Mouse (Mus musculus): ENCODE results near the gene Spsb3. TPM values are rescaled to one million over a fixed set of nuclear protein-coding genes. Genes with fewer than 3 reads are reported as not detected.
A peak's percentile ranks its signal among the peaks of the same experiment; 100 is the strongest.

Gene Spsb3
- total and polyA plus RNA-seq, 3 experiments = 30.4 to 47.0 (median 33.8) TPM

DNA sequence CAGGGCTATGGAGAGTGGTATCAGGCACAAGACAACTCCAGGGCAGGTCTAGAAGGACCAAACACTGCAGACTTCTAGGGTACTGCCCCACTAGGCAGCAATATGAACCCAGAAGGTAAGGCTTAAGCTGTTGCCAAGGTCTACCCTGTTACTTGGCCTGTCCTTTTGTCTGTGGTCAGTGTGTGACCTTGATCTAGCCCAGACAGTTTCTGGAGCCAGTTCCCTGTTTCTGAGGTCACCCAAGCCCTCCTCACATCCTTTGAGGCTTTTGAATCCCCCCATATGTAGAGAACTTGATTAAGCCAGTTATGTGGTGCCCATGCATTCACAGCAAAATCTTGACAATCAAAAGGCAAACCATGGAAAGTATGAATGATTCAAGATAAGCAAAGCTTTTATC lies 49.2 kb downstream of the Spsb3 start:
- peaks cover 4% of the 10 kb centered on the region; the same call in 1 of the 2 replicates for H3K36me3 ChIP-seq (ENCODE audit: control insufficient read depth, insufficient read depth, low read length)
- peak overlapping the region; percentile 83 for H3K4me3 ChIP-seq
- peaks cover 3% of the 10 kb centered on the region for H3K79me2 ChIP-seq (replicated peaks; ENCODE audit: control insufficient read depth, insufficient read depth, low read length)
- H3K4me1 ChIP-seq (ENCODE audit: control insufficient read depth, insufficient read depth, low read length) = peaks cover 5% of the 10 kb centered on the region
- no peaks in the 10 kb centered on the region for H3K27me3 ChIP-seq (ENCODE audit: control insufficient read depth, insufficient read depth, low read length)
- intact Hi-C loops (cut with DNase I) = loop anchor here (2.0 to 5.0 kb wide), 2 partner anchors 25 to 337 kb away; partner anchors contain the start of genes Jpt2 and Ube2i
- peak overlapping the region; percentile 20; the same call in 1 of the 2 replicates for H3K9ac ChIP-seq (ENCODE audit: low read depth, low read length)
- H3K27ac ChIP-seq = peak overlapping the region; percentile 90; the same call in 1 of the 2 replicates
- DNase-seq = no peak
- no peak for TF ChIP-seq CTCF (IDR thresholded peaks at IDR 0.05)
- TF ChIP-seq EP300 (IDR thresholded peaks at IDR 0.05; ENCODE audit: insufficient read depth, low read depth, low read length) = no peak
- no peak for TF ChIP-seq POLR2A (IDR thresholded peaks at IDR 0.05; ENCODE audit: insufficient read depth, low read depth, low read length)

DNA sequence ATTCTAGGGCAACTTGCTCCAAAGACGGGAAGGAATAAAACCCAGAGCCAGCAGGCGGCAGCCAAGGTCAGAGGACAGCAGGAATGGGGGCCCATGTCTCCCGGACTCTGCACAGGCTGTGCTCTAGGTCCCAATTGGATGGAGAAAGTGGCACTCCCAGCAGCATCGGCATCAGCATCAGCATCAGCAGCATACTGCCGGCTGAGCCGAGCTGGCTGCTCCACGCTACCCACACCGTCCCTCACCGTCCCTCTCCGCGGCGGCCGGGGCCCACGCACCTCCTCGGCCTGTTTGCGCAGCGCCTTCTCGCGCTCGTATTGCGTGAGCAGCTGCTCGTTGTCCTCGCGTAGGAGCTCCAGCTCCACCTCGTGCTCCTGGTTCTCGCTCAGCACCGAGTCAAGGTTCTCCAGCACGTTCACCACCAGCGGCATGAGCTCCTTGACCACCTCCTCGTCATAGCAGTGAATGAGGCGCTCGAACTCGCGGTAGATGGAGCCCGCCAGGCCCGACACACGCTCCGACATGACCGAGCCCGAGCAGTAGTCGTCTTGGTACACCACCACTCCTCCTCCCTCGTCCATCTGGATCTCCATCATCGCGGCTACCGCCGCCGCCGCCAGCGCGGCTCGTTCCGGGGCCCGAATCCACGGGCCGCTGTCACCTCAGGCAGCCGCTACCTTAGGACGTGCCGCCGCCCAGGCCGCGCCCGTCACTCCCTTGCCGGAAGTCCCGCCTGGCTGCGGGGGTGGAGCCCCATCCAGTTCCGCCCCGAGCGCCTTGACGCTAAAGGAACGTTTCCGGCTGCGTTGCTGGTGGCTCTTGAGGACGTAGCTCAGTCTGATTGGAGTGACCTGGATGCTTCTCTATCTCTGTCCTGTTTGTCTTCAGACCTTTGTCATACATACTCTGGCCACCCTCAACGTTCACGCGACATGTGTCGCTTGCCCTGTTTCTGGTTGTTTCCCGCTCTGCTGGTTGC lies 50.1 kb downstream of the Spsb3 start, which contains the start of gene Mapk8ip3:
Gene Mapk8ip3, minus strand, starts transcription at position 719 of the 979 bp plus-strand sequence.
- Histone ChIP-seq H3K4me3 (peak within 1 kb of the TSS; percentile 83), H3K79me2 (replicated peaks; ENCODE audit: control insufficient read depth, insufficient read depth, low read length) (peaks cover 3% of the 10 kb centered on the region), H3K9ac (ENCODE audit: low read depth, low read length) (peak within 1 kb of the TSS; percentile 86), H3K36me3 (ENCODE audit: control insufficient read depth, insufficient read depth, low read length) (peaks cover 4% of the 10 kb centered on the region; the same call in 1 of the 2 replicates), H3K27ac (peak within 1 kb of the TSS; percentile 90), H3K27me3 (ENCODE audit: control insufficient read depth, insufficient read depth, low read length) (no peaks in the 10 kb centered on the region), H3K4me1 (ENCODE audit: control insufficient read depth, insufficient read depth, low read length) (peaks cover 5% of the 10 kb centered on the region)
- intact Hi-C loops (cut with DNase I) = loop anchor here (2.0 to 5.0 kb wide), 2 partner anchors 24 to 336 kb away; partner anchors contain the start of genes Jpt2 and Ube2i
- DNase-seq = peak; percentile 97 to 98
- under 1% methylated on average over 78 of the region's 78 CpGs for WGBS
- TF ChIP-seq CTCF (IDR thresholded peaks at IDR 0.05) (peak; percentile 40), EP300 (IDR thresholded peaks at IDR 0.05; ENCODE audit: insufficient read depth, low read depth, low read length) (peak; percentile 49; the same call in 1 of the 2 replicates), POLR2A (IDR thresholded peaks at IDR 0.05; ENCODE audit: insufficient read depth, low read depth, low read length) (peak; percentile 96)

DNA sequence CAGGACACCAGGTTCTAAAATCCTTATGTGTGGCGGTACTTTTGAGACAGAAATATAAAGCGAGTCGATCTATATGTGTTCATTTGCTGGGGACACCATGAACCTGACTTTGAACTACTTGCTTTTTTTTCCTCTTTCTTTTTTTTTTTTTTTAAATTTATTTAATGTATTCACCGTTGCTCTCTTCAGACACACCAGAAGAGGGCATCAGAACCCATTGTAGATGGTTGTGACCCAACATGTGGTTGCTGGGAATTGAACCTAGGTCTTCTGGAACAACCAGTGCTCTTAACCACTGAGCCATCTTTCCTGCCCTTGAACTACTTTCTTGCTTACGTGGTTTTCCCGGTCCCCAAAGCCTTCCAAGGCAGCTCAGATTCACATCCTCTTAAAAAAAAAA lies 50.8 kb downstream of the Spsb3 start:
- intact Hi-C loops (cut with DNase I) = loop anchor here (2.0 to 5.0 kb wide), 2 partner anchors 24 to 335 kb away; partner anchors contain the start of genes Jpt2 and Ube2i

More for the DNA sequence above, 50.8 kb downstream of the Spsb3 start:
- peaks cover 3% of the 10 kb centered on the region for H3K79me2 ChIP-seq (replicated peaks; ENCODE audit: control insufficient read depth, insufficient read depth, low read length)
- H3K4me3 ChIP-seq = peak overlapping the region; percentile 83
- H3K4me1 ChIP-seq (ENCODE audit: control insufficient read depth, insufficient read depth, low read length) = peaks cover 5% of the 10 kb centered on the region
- H3K27ac ChIP-seq = peak overlapping the region; percentile 90
- WGBS = 43% methylated on average over 6 of the region's 6 CpGs
- peaks cover 4% of the 10 kb centered on the region; the same call in 1 of the 2 replicates for H3K36me3 ChIP-seq (ENCODE audit: control insufficient read depth, insufficient read depth, low read length)
- no peaks in the 10 kb centered on the region for H3K27me3 ChIP-seq (ENCODE audit: control insufficient read depth, insufficient read depth, low read length)
- DNase-seq = no peak
- peak overlapping the region; percentile 7 for H3K9ac ChIP-seq (ENCODE audit: low read depth, low read length)
- peak; percentile 22; the same call in 1 of the 2 replicates for TF ChIP-seq CTCF (IDR thresholded peaks at IDR 0.05)
- TF ChIP-seq EP300 (IDR thresholded peaks at IDR 0.05; ENCODE audit: insufficient read depth, low read depth, low read length) = no peak

Other genes starting within 250 kb of the Spsb3 start
- gene Slc9a3r2, start 236.3 kb upstream of the Spsb3 start, total RNA-seq (2021) = 100 to 1,000 TPM in 1 of 2 experiments, 10 to 100 TPM in 1; 100.0 to 110 TPM
- 125 and 147 TPM in 2 replicates for gene Slc9a3r2, start 236.3 kb upstream of the Spsb3 start, polyA plus RNA-seq (2012; rRNA removed)
- gene Npw, start 228.2 kb upstream of the Spsb3 start, total RNA-seq (2021) = not detected
- not detected in 2 replicates for gene Npw, start 228.2 kb upstream of the Spsb3 start, polyA plus RNA-seq (2012; rRNA removed)
- 10 to 100 TPM; 17.4 to 17.5 TPM for gene Zfp598, start 217.0 kb upstream of the Spsb3 start, total RNA-seq (2021)
- 28.1 and 29.9 TPM in 2 replicates for gene Zfp598, start 217.0 kb upstream of the Spsb3 start, polyA plus RNA-seq (2012; rRNA removed)
- under 1 TPM; 0.16 to 0.30 TPM for gene Syngr3, start 196.7 kb upstream of the Spsb3 start, total RNA-seq (2021)
- 0.43 and 1.00 TPM in 2 replicates for gene Syngr3, start 196.7 kb upstream of the Spsb3 start, polyA plus RNA-seq (2012; rRNA removed)
- 10 to 100 TPM; 20.3 to 21.5 TPM for gene Gfer, start 190.5 kb upstream of the Spsb3 start, total RNA-seq (2021)
- 14.0 and 14.6 TPM in 2 replicates for gene Gfer, start 190.5 kb upstream of the Spsb3 start, polyA plus RNA-seq (2012; rRNA removed)
- 1 to 10 TPM in 1 of 2 experiments, under 1 TPM in 1; 0.65 to 1.0 TPM for gene Noxo1, start 190.4 kb upstream of the Spsb3 start, total RNA-seq (2021)
- gene Noxo1, start 190.4 kb upstream of the Spsb3 start, polyA plus RNA-seq (2012; rRNA removed) = 2.4 and 4.5 TPM in 2 replicates
- gene Tbl3, start 179.0 kb upstream of the Spsb3 start, total RNA-seq (2021) = 10 to 100 TPM; 17.4 to 19.4 TPM
- 34.2 and 39.2 TPM in 2 replicates for gene Tbl3, start 179.0 kb upstream of the Spsb3 start, polyA plus RNA-seq (2012; rRNA removed)
- gene Rnf151, start 168.6 kb upstream of the Spsb3 start, total RNA-seq (2021) = not detected
- gene Rnf151, start 168.6 kb upstream of the Spsb3 start, polyA plus RNA-seq (2012; rRNA removed) = 0.15 and 0.68 TPM in 2 replicates
- gene Rps2, start 168.5 kb upstream of the Spsb3 start, total RNA-seq (2021) = 100 to 1,000 TPM; 675 to 722 TPM
- 2,277 and 2,346 TPM in 2 replicates for gene Rps2, start 168.5 kb upstream of the Spsb3 start, polyA plus RNA-seq (2012; rRNA removed)
- gene Ndufb10, start 162.2 kb upstream of the Spsb3 start, total RNA-seq (2021) = 100 to 1,000 TPM; 916 to 992 TPM
- 1,269 and 1,412 TPM in 2 replicates for gene Ndufb10, start 162.2 kb upstream of the Spsb3 start, polyA plus RNA-seq (2012; rRNA removed)
- gene Rpl3l, start 158.8 kb upstream of the Spsb3 start, total RNA-seq (2021) = 100 to 1,000 TPM; 386 to 472 TPM
- 213 and 215 TPM in 2 replicates for gene Rpl3l, start 158.8 kb upstream of the Spsb3 start, polyA plus RNA-seq (2012; rRNA removed)
- 100 to 1,000 TPM; 154 to 178 TPM for gene Msrb1, start 150.0 kb upstream of the Spsb3 start, total RNA-seq (2021)
- 155 and 164 TPM in 2 replicates for gene Msrb1, start 150.0 kb upstream of the Spsb3 start, polyA plus RNA-seq (2012; rRNA removed)
- gene Hs3st6, start 133.7 kb upstream of the Spsb3 start, total RNA-seq (2021) = not detected
- 0.10 TPM in 1 of 2 replicates, not detected in the other for gene Hs3st6, start 133.7 kb upstream of the Spsb3 start, polyA plus RNA-seq (2012; rRNA removed)
- gene Meiob, start 82.4 kb upstream of the Spsb3 start, total RNA-seq (2021) = under 1 TPM; 0.14 to 0.18 TPM
- gene Meiob, start 82.4 kb upstream of the Spsb3 start, polyA plus RNA-seq (2012; rRNA removed) = not detected in 2 replicates
- gene Hagh, start 46.5 kb upstream of the Spsb3 start, total RNA-seq (2021) = 10 to 100 TPM; 85.8 to 89.5 TPM
- gene Hagh, start 46.5 kb upstream of the Spsb3 start, polyA plus RNA-seq (2012; rRNA removed) = 126 and 133 TPM in 2 replicates
- 10 to 100 TPM; 80.3 to 81.5 TPM for gene Fahd1, start 36.3 kb upstream of the Spsb3 start, total RNA-seq (2021)
- 42.7 and 50.8 TPM in 2 replicates for gene Fahd1, start 36.3 kb upstream of the Spsb3 start, polyA plus RNA-seq (2012; rRNA removed)
- 10 to 100 TPM; 11.7 to 12.7 TPM for gene Igfals, start 20.6 kb upstream of the Spsb3 start, total RNA-seq (2021)
- gene Igfals, start 20.6 kb upstream of the Spsb3 start, polyA plus RNA-seq (2012; rRNA removed) = 6.4 and 9.2 TPM in 2 replicates
- 10 to 100 TPM; 18.2 to 22.7 TPM for gene Nubp2, start 294 bp upstream of the Spsb3 start, total RNA-seq (2021)
- 17.8 and 17.9 TPM in 2 replicates for gene Nubp2, start 294 bp upstream of the Spsb3 start, polyA plus RNA-seq (2012; rRNA removed)
- gene Eme2, start 8.4 kb downstream of the Spsb3 start, total RNA-seq (2021) = 10 to 100 TPM; 16.9 to 18.3 TPM
- gene Eme2, start 8.4 kb downstream of the Spsb3 start, polyA plus RNA-seq (2012; rRNA removed) = 19.3 and 20.3 TPM in 2 replicates
- 100 to 1,000 TPM in 1 of 2 experiments, 10 to 100 TPM in 1; 95.6 to 102 TPM for gene Mrps34, start 8.5 kb downstream of the Spsb3 start, total RNA-seq (2021)
- 102 and 133 TPM in 2 replicates for gene Mrps34, start 8.5 kb downstream of the Spsb3 start, polyA plus RNA-seq (2012; rRNA removed)
- 10 to 100 TPM; 30.7 to 37.7 TPM for gene Nme3, start 9.9 kb downstream of the Spsb3 start, total RNA-seq (2021)
- 46.4 and 55.2 TPM in 2 replicates for gene Nme3, start 9.9 kb downstream of the Spsb3 start, polyA plus RNA-seq (2012; rRNA removed)
- 10 to 100 TPM; 60.0 to 67.9 TPM for gene Mapk8ip3, start 50.3 kb downstream of the Spsb3 start, total RNA-seq (2021)
- gene Mapk8ip3, start 50.3 kb downstream of the Spsb3 start, polyA plus RNA-seq (2012; rRNA removed) = 74.4 and 105 TPM in 2 replicates
- 1 to 10 TPM; 9.2 TPM for gene Jpt2, start 74.0 kb downstream of the Spsb3 start, total RNA-seq (2021)
- gene Jpt2, start 74.0 kb downstream of the Spsb3 start, polyA plus RNA-seq (2012; rRNA removed) = 4.3 and 5.7 TPM in 2 replicates
- 1 to 10 TPM; 9.4 to 9.8 TPM for gene Cramp1l, start 129.1 kb downstream of the Spsb3 start, total RNA-seq (2021)
- gene Cramp1l, start 129.1 kb downstream of the Spsb3 start, polyA plus RNA-seq (2012; rRNA removed) = 9.6 and 13.7 TPM in 2 replicates
- 1 to 10 TPM; 3.1 to 5.0 TPM for gene Ift140, start 129.4 kb downstream of the Spsb3 start, total RNA-seq (2021)
- 4.6 and 5.2 TPM in 2 replicates for gene Ift140, start 129.4 kb downstream of the Spsb3 start, polyA plus RNA-seq (2012; rRNA removed)
- 10 to 100 TPM; 40.0 to 45.1 TPM for gene Tmem204, start 196.9 kb downstream of the Spsb3 start, total RNA-seq (2021)
- gene Tmem204, start 196.9 kb downstream of the Spsb3 start, polyA plus RNA-seq (2012; rRNA removed) = 77.3 and 82.0 TPM in 2 replicates
- 10 to 100 TPM; 12.1 to 13.5 TPM for gene Telo2, start 229.3 kb downstream of the Spsb3 start, total RNA-seq (2021)
- 12.7 and 15.5 TPM in 2 replicates for gene Telo2, start 229.3 kb downstream of the Spsb3 start, polyA plus RNA-seq (2012; rRNA removed)
- 1 to 10 TPM; 5.4 to 5.8 TPM for gene Ptx4, start 234.1 kb downstream of the Spsb3 start, total RNA-seq (2021)
- 0.16 and 0.26 TPM in 2 replicates for gene Ptx4, start 234.1 kb downstream of the Spsb3 start, polyA plus RNA-seq (2012; rRNA removed)
- 10 to 100 TPM; 25.4 to 28.5 TPM for gene Clcn7, start 246.7 kb downstream of the Spsb3 start, total RNA-seq (2021)
- gene Clcn7, start 246.7 kb downstream of the Spsb3 start, polyA plus RNA-seq (2012; rRNA removed) = 24.6 and 31.3 TPM in 2 replicates

Measured in heart, adult 2 months (tissue).